Mouse (Mus musculus): Measurements from ENCODE around the gene Golga1. TPM values are rescaled to one million over a fixed set of nuclear protein-coding genes. Genes with fewer than 3 reads are reported as not detected.

The Golga1 gene
- total RNA-seq, 1 experiment, result 9.1 TPM

GRCm38 (mm10) chr2:39020004-39020403 lies 45.3 kb downstream of the Golga1 start:
- Histone ChIP-seq H3K9me3 (ENCODE audit: control insufficient read depth, insufficient read depth, low read depth, low read length) (no peaks in the 10 kb centered on the region), H3K9ac (ENCODE audit: insufficient read depth, low read depth, low read length, poor library complexity, severe bottlenecking) (no peak overlapping the region), H3K4me1 (ENCODE audit: control insufficient read depth in 2 of 2, insufficient read depth in 2 of 2, low read length in 2 of 2, poor library complexity in 1 of 2) (no peaks in the 10 kb centered on the region), H3K36me3 (ENCODE audit: control insufficient read depth, insufficient read depth, low read length, poor library complexity, severe bottlenecking) (peaks cover 12% of the 10 kb centered on the region), H3K27ac (ENCODE audit: insufficient read depth, low read depth, low read length, poor library complexity, severe bottlenecking) (no peak overlapping the region), H3K4me3 (ENCODE audit: insufficient read depth in 1 of 2, low read depth in 1 of 2, low read length in 2 of 2, poor library complexity in 1 of 2, severe bottlenecking in 1 of 2) (no peak overlapping the region)
- no peak for DNase-seq (ENCODE audit: low read depth, low spot score)
- TF ChIP-seq HCFC1 (IDR thresholded peaks at IDR 0.05; ENCODE audit: borderline replicate concordance, insufficient read depth, low read length) (no peak), MAFK (IDR thresholded peaks at IDR 0.05; ENCODE audit: insufficient read depth, low read depth, low read length) (no peak), ZC3H11A (IDR thresholded peaks at IDR 0.05; ENCODE audit: borderline replicate concordance, low read depth, low read length) (no peak), CHD2 (IDR thresholded peaks at IDR 0.05; ENCODE audit: low read depth, low read length) (no peak), ZNF384 (IDR thresholded peaks at IDR 0.05; ENCODE audit: low read depth, low read length) (no peak)
- in situ Hi-C loops (cut with MboI; ENCODE audit: low sequenced_read_pairs in 2 of 2, unreplicated experiment in 2 of 2), result no loop called here

- H3K9ac ChIP-seq (ENCODE audit: insufficient read depth, low read depth, low read length, poor library complexity, severe bottlenecking), result no peak overlapping the region
- no peaks in the 10 kb centered on the region for H3K4me1 ChIP-seq (ENCODE audit: control insufficient read depth in 2 of 2, insufficient read depth in 2 of 2, low read length in 2 of 2, poor library complexity in 1 of 2)
- in situ Hi-C loops (cut with MboI; ENCODE audit: low sequenced_read_pairs in 2 of 2, unreplicated experiment in 2 of 2), result no loop called here
- DNase-seq (ENCODE audit: low read depth, low spot score), result no peak
- H3K36me3 ChIP-seq (ENCODE audit: control insufficient read depth, insufficient read depth, low read length, poor library complexity, severe bottlenecking), result peaks cover 19% of the 10 kb centered on the region
- H3K4me3 ChIP-seq (ENCODE audit: insufficient read depth in 1 of 2, low read depth in 1 of 2, low read length in 2 of 2, poor library complexity in 1 of 2, severe bottlenecking in 1 of 2), result no peak overlapping the region
- TF ChIP-seq ZNF384 (IDR thresholded peaks at IDR 0.05; ENCODE audit: low read depth, low read length), result no peak
- no peak for TF ChIP-seq MAFK (IDR thresholded peaks at IDR 0.05; ENCODE audit: insufficient read depth, low read depth, low read length)
- TF ChIP-seq HCFC1 (IDR thresholded peaks at IDR 0.05; ENCODE audit: borderline replicate concordance, insufficient read depth, low read length), result no peak
- TF ChIP-seq CHD2 (IDR thresholded peaks at IDR 0.05; ENCODE audit: low read depth, low read length), result no peak
- no peak for TF ChIP-seq ZC3H11A (IDR thresholded peaks at IDR 0.05; ENCODE audit: borderline replicate concordance, low read depth, low read length)
- H3K9me3 ChIP-seq (ENCODE audit: control insufficient read depth, insufficient read depth, low read depth, low read length), result no peaks in the 10 kb centered on the region
- no peak overlapping the region for H3K27ac ChIP-seq (ENCODE audit: insufficient read depth, low read depth, low read length, poor library complexity, severe bottlenecking)
Measured at GRCm38 (mm10) chr2:39016581-39016980, 48.8 kb downstream of the Golga1 start.

- DNase-seq (ENCODE audit: low read depth, low spot score), result no peak
- H3K36me3 ChIP-seq (ENCODE audit: control insufficient read depth, insufficient read depth, low read length, poor library complexity, severe bottlenecking), result peaks cover 19% of the 10 kb centered on the region
- no peaks in the 10 kb centered on the region for H3K4me1 ChIP-seq (ENCODE audit: control insufficient read depth in 2 of 2, insufficient read depth in 2 of 2, low read length in 2 of 2, poor library complexity in 1 of 2)
- no peak for TF ChIP-seq ZC3H11A (IDR thresholded peaks at IDR 0.05; ENCODE audit: borderline replicate concordance, low read depth, low read length)
- TF ChIP-seq HCFC1 (IDR thresholded peaks at IDR 0.05; ENCODE audit: borderline replicate concordance, insufficient read depth, low read length), result no peak
- no peak for TF ChIP-seq ZNF384 (IDR thresholded peaks at IDR 0.05; ENCODE audit: low read depth, low read length)
- no peak for TF ChIP-seq CHD2 (IDR thresholded peaks at IDR 0.05; ENCODE audit: low read depth, low read length)
- no peak for TF ChIP-seq MAFK (IDR thresholded peaks at IDR 0.05; ENCODE audit: insufficient read depth, low read depth, low read length)
- no peak overlapping the region for H3K9ac ChIP-seq (ENCODE audit: insufficient read depth, low read depth, low read length, poor library complexity, severe bottlenecking)
- no peak overlapping the region for H3K4me3 ChIP-seq (ENCODE audit: insufficient read depth in 1 of 2, low read depth in 1 of 2, low read length in 2 of 2, poor library complexity in 1 of 2, severe bottlenecking in 1 of 2)
- no peaks in the 10 kb centered on the region for H3K9me3 ChIP-seq (ENCODE audit: control insufficient read depth, insufficient read depth, low read depth, low read length)
- in situ Hi-C loops (cut with MboI; ENCODE audit: low sequenced_read_pairs in 2 of 2, unreplicated experiment in 2 of 2), result no loop called here
- no peak overlapping the region for H3K27ac ChIP-seq (ENCODE audit: insufficient read depth, low read depth, low read length, poor library complexity, severe bottlenecking)
Measured at GRCm38 (mm10) chr2:39012768-39013279, 52.5 kb downstream of the Golga1 start.

DNA sequence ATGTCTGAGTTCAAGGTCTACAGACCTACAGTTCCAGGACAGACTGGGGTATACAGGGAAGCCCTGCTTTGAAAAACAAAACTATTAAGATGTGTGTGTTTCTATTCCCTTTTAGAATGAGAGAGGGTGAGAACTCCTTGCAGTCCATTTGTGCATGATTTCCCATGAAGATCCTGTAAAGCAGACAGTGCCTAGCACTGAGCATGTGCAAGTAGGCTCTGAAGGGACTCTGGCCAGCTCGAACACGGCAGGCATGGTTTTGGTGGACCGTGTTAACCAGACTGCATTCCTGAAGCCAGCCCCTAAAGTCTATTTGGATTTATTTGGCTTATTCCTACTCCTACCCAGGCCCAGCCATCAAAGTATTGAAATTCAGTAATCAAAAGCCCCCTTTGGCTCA lies 53.4 kb downstream of the Golga1 start:
- no peak overlapping the region for H3K4me3 ChIP-seq (ENCODE audit: insufficient read depth in 1 of 2, low read depth in 1 of 2, low read length in 2 of 2, poor library complexity in 1 of 2, severe bottlenecking in 1 of 2)
- H3K4me1 ChIP-seq (ENCODE audit: control insufficient read depth in 2 of 2, insufficient read depth in 2 of 2, low read length in 2 of 2, poor library complexity in 1 of 2), result peaks cover 0 to under 1% of the 10 kb centered on the region in 2 experiments; a peak in 2 of 4 replicates
- no peak for DNase-seq (ENCODE audit: low read depth, low spot score)
- H3K36me3 ChIP-seq (ENCODE audit: control insufficient read depth, insufficient read depth, low read length, poor library complexity, severe bottlenecking), result peaks cover 19% of the 10 kb centered on the region
- no peaks in the 10 kb centered on the region for H3K9me3 ChIP-seq (ENCODE audit: control insufficient read depth, insufficient read depth, low read depth, low read length)
- no peak for TF ChIP-seq ZC3H11A (IDR thresholded peaks at IDR 0.05; ENCODE audit: borderline replicate concordance, low read depth, low read length)
- no peak for TF ChIP-seq ZNF384 (IDR thresholded peaks at IDR 0.05; ENCODE audit: low read depth, low read length)
- no peak for TF ChIP-seq HCFC1 (IDR thresholded peaks at IDR 0.05; ENCODE audit: borderline replicate concordance, insufficient read depth, low read length)
- no peak for TF ChIP-seq MAFK (IDR thresholded peaks at IDR 0.05; ENCODE audit: insufficient read depth, low read depth, low read length)
- TF ChIP-seq CHD2 (IDR thresholded peaks at IDR 0.05; ENCODE audit: low read depth, low read length), result no peak
- no peak overlapping the region for H3K27ac ChIP-seq (ENCODE audit: insufficient read depth, low read depth, low read length, poor library complexity, severe bottlenecking)
- no peak overlapping the region for H3K9ac ChIP-seq (ENCODE audit: insufficient read depth, low read depth, low read length, poor library complexity, severe bottlenecking)
- in situ Hi-C loops (cut with MboI; ENCODE audit: low sequenced_read_pairs in 2 of 2, unreplicated experiment in 2 of 2), result no loop called here
